Mouse (Mus musculus) monocyte, adult 5-6 weeks (primary cell): ENCODE data around the gene Pars2. TPM values are rescaled to one million over a fixed set of nuclear protein-coding genes. Genes with fewer than 3 reads are reported as not detected.

Source experiments
- ATAC-seq: fragments of 153-309, 156-312 bp; replicated peaks from 2 replicates; pipeline ENCODE4 v1.8.0; 2017; ENCODE audit warnings: mild to moderate bottlenecking; ENCODE audit not compliant: low TSS enrichment, insufficient number of reproducible peaks, severe bottlenecking, poor library complexity, low FRiP score
- total RNA-seq: library from RNA; stranded (forward); fragments of 200-1000, 200-491, 200-594 nt; gene quantifications from 3 replicates; pipeline ENCODE4 v1.2.3, GENCODE M21; 2017

The Pars2 gene
- 0.96 to 5.3 TPM (median 4.0 TPM) in 3 replicates for total RNA-seq

GRCm38 (mm10) chr4:106650833-106651527, at the start of gene Pars2:
Gene Pars2, plus strand, starts transcription at chr4:106651069.
- ATAC-seq = peak; percentile 97

- no peak for ATAC-seq
Measured at GRCm38 (mm10) chr4:106606639-106607554, 44.0 kb upstream of the Pars2 start.

GRCm38 (mm10) chr4:106607905-106608304, 43.0 kb upstream of the Pars2 start:
- ATAC-seq = no peak

- no peak for ATAC-seq
Measured at GRCm38 (mm10) chr4:106613105-106613504, 37.8 kb upstream of the Pars2 start.

- ATAC-seq = no peak
Measured at GRCm38 (mm10) chr4:106613560-106613959, 37.3 kb upstream of the Pars2 start.

GRCm38 (mm10) chr4:106614180-106614797, 36.6 kb upstream of the Pars2 start:
- ATAC-seq = no peak; the same call in 1 of the 2 replicates

GRCm38 (mm10) chr4:106614881-106615280, 36.0 kb upstream of the Pars2 start:
- ATAC-seq = no peak

GRCm38 (mm10) chr4:106615637-106616036, 35.2 kb upstream of the Pars2 start:
- ATAC-seq = no peak

- ATAC-seq = no peak
Measured at GRCm38 (mm10) chr4:106617056-106617455, 33.8 kb upstream of the Pars2 start, which contains the start of gene Lexm. Gene Lexm, minus strand, starts transcription at chr4:106617241.

- ATAC-seq = no peak
Measured at GRCm38 (mm10) chr4:106618898-106619297, 32.0 kb upstream of the Pars2 start.

- ATAC-seq = no peak
Measured at GRCm38 (mm10) chr4:106621428-106621827, 29.4 kb upstream of the Pars2 start.

- ATAC-seq = no peak
Measured at GRCm38 (mm10) chr4:106622030-106622493, 28.8 kb upstream of the Pars2 start, which contains the start of gene Ttc22. Gene Ttc22, plus strand, starts transcription at chr4:106622432.

- ATAC-seq = no peak
Measured at GRCm38 (mm10) chr4:106622712-106623111, 28.2 kb upstream of the Pars2 start.

GRCm38 (mm10) chr4:106624271-106624670, 26.6 kb upstream of the Pars2 start:
- no peak for ATAC-seq

GRCm38 (mm10) chr4:106627809-106628208, 23.1 kb upstream of the Pars2 start:
- ATAC-seq = no peak

GRCm38 (mm10) chr4:106628650-106629360, 22.1 kb upstream of the Pars2 start:
- ATAC-seq = no peak

- no peak for ATAC-seq
Measured at GRCm38 (mm10) chr4:106629374-106629773, 21.5 kb upstream of the Pars2 start.

GRCm38 (mm10) chr4:106630333-106631220, 20.3 kb upstream of the Pars2 start:
- no peak for ATAC-seq
